Mouse (Mus musculus): ENCODE results near the gene Ackr3.
A peak's percentile ranks its signal among the peaks of the same experiment; 100 is the strongest.

The Ackr3 gene

DNA sequence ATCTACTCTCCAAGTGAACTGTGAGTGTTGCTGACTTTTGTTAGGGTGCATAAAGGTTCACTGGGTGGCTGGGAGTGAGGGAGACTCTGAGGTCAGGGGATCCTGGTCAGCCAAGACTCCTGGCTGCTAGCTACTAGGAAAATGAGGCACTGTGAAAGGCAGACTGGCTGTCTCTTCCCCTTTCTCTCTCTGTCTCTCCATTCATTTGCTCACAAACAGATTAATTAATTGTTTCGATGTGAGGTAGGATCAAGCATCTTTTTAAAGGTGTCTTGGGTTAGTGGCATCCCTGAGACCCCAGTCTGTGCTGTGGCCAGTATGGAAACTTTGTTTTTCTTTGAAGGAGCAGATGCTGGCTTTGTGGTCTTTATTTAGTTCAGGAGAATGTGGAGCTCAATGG, 1.0 kb downstream of the Ackr3 start:
- no peak for DNase-seq (ENCODE audit: low spot score in 2 of 2)

GRCm38 (mm10) chr1:90205223-90205622, 1.4 kb downstream of the Ackr3 start:
- DNase-seq (ENCODE audit: low spot score in 2 of 2) = no peak

DNA sequence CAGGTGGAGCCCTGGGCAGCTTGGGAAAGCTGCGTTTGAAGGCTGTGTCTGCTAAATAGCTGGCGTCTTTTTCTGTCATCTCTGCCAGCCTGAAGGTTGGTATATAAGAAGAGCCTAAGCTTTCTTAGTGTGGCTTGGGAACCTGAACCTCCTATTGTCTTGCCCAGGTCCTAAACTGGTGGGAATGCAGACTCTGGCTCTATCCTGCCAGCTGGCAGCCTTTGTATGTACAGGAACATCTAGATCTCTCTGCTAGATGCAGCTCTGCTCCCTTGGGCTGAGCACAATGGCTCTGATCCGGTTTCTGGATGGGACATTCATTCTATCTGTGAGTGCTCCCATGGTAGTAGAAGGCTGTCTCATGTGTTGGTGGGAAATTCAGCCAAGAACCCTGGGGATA, 2.9 kb downstream of the Ackr3 start:
- no peak for DNase-seq (ENCODE audit: low spot score in 2 of 2)

- no peak for DNase-seq (ENCODE audit: low spot score in 2 of 2)
Observed at GRCm38 (mm10) chr1:90207279-90207678, 3.5 kb downstream of the Ackr3 start.

DNA sequence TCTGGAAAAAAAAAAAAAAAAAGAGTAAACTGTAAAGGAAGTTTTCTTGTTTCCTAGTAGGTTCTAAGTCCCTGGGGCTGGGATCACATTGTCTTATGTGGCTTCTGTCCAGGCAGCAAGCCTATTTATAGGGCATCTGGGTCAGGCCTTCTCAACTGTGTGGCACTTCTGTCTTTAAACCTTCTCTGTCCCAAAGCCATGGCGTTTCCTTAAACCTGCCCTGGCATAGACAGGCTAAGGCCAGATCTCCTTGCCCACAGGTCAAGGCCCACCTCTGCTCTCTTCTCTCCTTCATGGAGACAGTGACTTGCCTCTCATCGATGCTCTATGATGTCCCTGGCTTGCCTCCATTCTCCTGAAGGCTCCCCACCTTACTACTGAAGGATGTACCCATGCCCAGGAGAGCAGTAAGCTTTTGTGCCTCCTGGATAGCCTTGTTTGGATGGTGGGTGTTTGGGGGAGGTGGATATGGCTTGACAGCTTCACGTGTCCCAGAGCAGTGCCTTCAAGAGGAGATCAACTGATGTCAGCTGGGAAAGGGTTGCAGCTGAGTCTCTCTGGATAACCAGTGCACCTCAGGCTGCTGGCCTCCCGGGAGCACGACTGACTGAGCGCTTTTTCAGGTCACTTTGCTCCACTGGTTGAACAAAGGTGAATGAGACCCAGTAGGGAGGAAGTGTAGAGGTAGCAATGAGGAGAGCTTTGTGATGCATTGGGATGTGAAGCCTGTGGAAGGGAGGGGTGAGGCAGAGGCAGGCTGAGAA, 4.1 kb downstream of the Ackr3 start:
- no peak for DNase-seq (ENCODE audit: low spot score in 2 of 2)

DNA sequence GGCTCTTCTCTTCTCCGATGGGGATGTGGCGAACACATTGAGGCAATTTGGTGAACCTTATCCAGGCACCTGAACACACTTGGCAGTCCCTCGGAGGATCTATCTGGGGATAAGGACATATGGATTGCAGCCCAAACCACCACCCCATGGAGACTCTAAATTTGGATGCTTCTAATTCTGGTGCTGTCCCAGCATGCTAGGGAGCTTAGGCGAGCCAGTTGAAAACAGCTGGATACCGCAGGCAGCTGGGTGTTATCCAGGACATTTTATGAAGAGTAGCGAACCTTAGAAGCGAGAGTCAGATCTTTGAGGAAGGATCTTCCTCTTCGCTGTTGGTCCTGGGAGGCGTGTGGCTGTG, 4.7 kb downstream of the Ackr3 start:
- no peak for DNase-seq (ENCODE audit: low spot score in 2 of 2)

- no peak for DNase-seq (ENCODE audit: low spot score in 2 of 2)
Observed at GRCm38 (mm10) chr1:90209069-90209468, 5.3 kb downstream of the Ackr3 start.

DNA sequence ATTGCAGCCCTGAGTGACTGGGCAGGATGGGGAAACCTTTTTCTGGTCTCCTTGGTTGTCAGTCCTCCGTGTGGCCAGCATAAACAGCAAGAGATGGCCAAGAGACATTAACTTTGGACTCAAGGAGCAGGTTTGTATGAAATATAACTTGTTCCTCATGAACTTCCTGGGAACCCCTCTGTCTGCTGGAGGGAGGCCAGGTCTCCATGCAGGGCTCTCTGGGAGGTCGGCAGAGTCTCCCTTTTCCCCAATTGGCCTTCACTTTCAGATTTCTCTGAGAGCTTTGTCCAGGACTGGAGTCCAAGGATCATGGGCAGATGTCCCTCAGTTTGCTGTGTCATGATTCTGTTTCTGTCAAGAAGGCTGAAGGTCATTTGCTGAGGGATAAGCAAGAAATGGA, 6.0 kb downstream of the Ackr3 start:
- no peak for DNase-seq (ENCODE audit: low spot score in 2 of 2)

DNA sequence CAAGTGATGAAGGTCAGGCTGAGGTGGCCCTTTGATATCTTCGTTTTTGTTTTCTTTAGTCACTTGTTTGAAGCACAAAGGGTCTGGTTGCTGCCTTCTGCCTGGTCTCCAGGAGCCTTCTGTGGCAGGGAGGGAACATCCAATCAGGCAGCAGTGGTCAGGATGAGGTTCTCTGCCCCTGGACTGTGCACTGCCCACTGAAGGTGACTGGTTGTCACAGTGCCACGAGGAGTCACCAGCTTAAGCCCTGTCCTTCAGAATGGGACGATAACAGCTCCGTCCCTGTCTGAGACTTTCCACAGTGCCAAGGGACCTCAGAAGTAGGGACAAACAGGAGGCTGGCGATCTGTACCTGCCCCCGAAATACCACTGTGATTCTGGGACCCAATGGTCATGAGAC, 6.6 kb downstream of the Ackr3 start:
- no peak for DNase-seq (ENCODE audit: low spot score in 2 of 2)

GRCm38 (mm10) chr1:90210761-90211160, 7.0 kb downstream of the Ackr3 start:
- no peak for DNase-seq (ENCODE audit: low spot score in 2 of 2)

DNA sequence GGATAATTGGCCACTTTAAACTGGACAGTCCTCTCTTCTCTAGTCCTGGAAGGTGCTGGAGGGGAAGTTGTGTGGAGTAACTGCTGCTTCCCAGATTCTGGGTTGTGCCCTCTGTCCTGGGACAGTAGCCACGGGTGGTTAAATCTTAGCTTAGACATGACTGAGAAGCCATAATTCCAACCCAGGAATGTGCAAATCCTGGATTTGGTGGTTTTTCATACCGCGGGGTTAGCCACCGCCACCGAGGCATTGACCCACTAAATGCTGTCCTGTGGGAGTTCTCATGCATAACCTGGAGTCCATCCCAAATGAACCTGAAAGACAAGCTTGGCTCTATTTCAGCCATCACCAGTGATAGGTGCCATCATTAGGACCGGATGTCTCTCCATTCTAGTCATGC, 8.6 kb downstream of the Ackr3 start:
- DNase-seq (ENCODE audit: low spot score in 2 of 2) = no peak

DNA sequence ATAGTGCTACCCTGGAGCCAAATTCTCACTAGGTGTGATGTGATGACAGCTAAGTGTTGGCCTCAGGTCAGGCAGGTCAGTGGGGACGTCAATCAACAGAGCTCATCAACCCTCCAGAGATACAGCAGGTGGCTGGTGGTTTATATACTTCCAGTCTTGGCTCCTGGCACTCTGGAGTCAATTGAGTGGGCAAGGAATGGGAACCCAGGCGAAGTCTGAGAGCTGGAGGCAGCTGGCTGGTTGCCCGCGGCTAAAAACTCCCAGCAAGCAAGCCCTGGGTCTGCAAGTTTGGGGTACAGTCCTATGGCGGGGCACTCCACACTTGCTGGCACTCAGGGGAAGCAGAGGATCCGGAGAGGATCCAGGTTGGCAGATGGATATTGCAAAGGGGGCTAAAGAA, 9.1 kb downstream of the Ackr3 start:
- DNase-seq (ENCODE audit: low spot score in 2 of 2) = no peak

DNA sequence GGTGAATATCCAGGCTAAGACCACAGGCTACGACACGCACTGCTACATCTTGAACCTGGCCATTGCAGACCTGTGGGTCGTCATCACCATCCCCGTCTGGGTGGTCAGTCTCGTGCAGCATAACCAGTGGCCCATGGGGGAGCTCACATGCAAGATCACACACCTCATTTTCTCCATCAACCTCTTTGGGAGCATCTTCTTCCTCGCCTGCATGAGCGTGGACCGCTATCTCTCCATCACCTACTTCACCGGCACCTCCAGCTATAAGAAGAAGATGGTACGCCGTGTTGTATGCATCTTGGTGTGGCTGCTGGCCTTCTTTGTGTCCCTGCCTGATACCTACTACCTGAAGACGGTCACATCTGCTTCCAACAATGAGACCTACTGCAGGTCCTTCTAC, 10.2 kb downstream of the Ackr3 start:
- no peak for DNase-seq (ENCODE audit: low spot score in 2 of 2)

DNA sequence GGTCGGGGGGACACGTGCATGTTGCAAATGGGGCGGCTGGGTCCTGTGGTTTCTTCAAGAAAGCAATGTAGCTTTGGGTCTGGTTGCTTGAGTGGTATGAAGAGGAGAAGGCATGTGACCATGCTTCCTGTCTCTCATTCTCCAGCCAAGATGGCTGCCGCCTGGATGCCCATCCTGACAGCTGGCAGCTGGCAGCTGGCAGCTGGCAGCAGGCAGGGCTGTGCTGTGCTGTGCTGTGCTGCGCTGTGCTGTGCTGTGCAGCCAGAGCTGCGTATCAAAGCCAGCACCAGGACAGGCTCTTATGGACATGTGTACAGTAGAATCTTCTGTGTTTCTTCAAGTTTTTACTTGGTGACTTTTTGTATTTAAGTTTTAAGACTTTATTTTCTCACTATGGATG, 11.1 kb downstream of the Ackr3 start:
- DNase-seq (ENCODE audit: low spot score in 2 of 2) = no peak

GRCm38 (mm10) chr1:90215881-90216280, 12.1 kb downstream of the Ackr3 start:
- DNase-seq (ENCODE audit: low spot score in 2 of 2) = no peak

- peak; percentile 31 to 35 for DNase-seq (ENCODE audit: low spot score in 2 of 2)
Observed at GRCm38 (mm10) chr1:90216395-90216794, 12.6 kb downstream of the Ackr3 start.

- no peak for DNase-seq (ENCODE audit: low spot score in 2 of 2)
Observed at GRCm38 (mm10) chr1:90220280-90220679, 16.5 kb downstream of the Ackr3 start.

- no peak for DNase-seq (ENCODE audit: low spot score in 2 of 2)
Observed at GRCm38 (mm10) chr1:90220844-90221243, 17.1 kb downstream of the Ackr3 start.

DNA sequence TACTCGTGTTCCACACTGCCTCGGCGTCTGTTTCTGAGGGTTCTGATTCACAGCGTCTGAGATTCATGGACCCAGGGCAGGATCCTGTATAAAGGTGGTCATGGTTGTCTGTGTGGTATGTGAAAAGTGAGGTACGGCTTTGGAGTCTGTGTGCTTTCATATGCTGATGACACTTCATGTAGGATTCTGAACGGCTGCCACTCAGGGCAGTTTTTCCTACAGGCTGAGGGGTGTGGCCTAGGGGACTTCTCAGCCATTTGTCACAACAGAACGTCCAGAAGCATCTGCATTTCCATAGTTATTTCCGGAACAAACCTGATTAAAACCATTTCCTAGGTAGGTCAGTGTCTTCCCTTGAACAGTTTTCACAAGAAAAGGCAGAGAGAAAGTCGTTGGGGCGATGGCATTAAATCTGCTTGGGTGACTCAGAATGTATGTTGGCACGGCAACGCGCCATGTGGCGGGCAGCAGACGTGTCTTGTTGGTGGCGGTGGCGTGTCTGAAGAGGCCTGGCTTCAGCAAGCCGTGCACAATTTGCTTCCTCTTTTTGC, 18.1 kb downstream of the Ackr3 start:
- peak; percentile 31 to 34 for DNase-seq (ENCODE audit: low spot score in 2 of 2)

DNA sequence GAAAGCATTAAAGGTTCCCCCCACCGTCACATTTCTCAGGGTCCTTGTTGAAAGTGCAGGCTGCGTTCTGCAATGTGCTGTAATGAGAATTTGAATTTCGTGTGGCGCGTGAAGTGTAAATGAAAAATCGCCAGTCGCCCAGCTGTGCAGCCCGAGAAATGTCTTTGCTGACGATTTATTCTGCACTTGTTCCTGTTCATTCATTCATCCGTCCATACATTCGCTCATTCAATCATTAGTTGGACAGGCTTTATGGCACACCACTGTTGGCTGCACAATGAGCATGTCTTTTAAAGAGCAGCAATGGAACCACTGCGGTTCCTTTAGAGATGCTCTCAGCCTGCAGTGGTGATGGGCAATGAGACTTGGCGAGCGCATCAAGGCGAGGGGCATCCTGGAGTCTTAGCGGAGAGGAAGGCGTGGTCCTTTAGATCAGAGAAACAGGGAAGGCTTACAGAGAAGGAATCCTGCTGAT, 18.7 kb downstream of the Ackr3 start:
- DNase-seq (ENCODE audit: low spot score in 2 of 2) = no peak

DNA sequence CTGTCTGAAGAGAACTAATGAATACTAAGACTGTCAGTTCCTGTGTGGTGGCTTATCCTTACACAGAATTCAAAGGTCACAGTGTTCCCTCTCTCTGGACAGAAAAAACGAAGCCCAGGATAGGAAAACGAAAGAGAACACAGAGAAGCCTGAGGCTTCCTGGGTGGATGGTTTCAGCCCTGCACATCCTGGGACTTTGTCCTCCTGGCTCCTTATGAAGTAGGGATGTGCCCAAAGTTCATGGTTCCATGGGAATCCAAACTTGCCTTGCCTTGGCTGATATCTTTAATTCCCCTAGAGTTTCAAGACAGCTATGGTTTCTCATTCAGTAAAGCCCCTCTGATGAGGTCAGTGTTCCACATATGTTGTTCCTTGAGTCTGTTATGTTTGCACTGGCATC, 19.2 kb downstream of the Ackr3 start:
- DNase-seq (ENCODE audit: low spot score in 2 of 2) = no peak

- DNase-seq (ENCODE audit: low spot score in 2 of 2) = no peak
Observed at GRCm38 (mm10) chr1:90225603-90226254, 21.9 kb downstream of the Ackr3 start.

- no peak for DNase-seq (ENCODE audit: low spot score in 2 of 2)
Observed at GRCm38 (mm10) chr1:90227684-90228322, 24.0 kb downstream of the Ackr3 start.
